Mouse (Mus musculus): ENCODE data around the gene Mbd6. TPM values are rescaled to one million over a fixed set of nuclear protein-coding genes. Genes with fewer than 3 reads are reported as not detected.
"Not testable (repeated sequence)": the region's sequence is repeated elsewhere in the genome, so short reads cannot be mapped to it uniquely, and the experiment has no call there.

Mbd6 gene
- total and polyA plus RNA-seq, 2 experiments from 2014 or later = 4.8 to 9.4 TPM

DNA sequence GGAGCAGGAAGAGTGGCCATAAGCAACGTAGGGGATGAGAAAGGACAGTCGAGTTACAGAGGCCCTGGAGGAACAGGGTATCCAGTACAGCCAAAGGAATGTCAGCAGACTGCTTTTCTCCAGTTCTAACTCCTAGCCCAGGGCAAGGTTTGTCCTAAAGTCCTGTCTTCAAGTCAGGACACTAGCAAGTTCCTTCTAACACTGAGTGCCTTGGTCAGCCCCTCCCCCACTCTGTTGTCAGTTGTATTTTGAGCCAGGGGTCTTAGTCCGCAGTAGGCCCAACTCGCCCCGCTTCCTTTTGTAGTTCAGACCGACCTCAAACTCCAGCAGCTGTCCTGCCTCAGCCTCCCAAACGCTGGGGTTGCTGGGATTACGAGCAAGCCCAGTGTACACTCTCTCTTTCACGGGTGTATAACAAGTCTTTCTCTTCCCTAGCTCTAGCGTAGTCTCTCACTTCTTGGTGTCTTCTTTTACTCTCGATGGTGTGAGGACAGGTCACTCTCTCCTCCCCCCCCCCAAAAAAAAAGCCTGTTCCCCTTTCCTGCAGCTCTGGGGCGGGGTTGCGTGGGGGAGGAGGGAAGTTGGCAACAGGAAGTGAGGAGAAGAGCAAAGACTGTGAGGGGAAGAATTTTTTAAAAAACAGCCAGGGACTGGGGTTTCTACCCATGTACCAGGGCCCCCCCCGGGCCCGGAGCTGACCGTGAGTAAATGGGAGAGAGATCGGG, 34.5 kb upstream of the Mbd6 start:
- no peak for ATAC-seq
- Histone ChIP-seq H3K4me3 (ENCODE audit: low read depth, low read length) (no peak overlapping the region), H3K4me1 (ENCODE audit: insufficient read depth) (no peaks in the 10 kb centered on the region; the same call in 1 of the 2 replicates), H3K27ac (ENCODE audit: low read depth, low read length) (no peak overlapping the region), H3K9me3 (ENCODE audit: low read length) (no peaks in the 10 kb centered on the region), H3K9ac (no peak overlapping the region), H3K27me3 (ENCODE audit: insufficient read depth, low read length) (peaks cover 32% of the 10 kb centered on the region), H3K36me3 (ENCODE audit: insufficient read depth) (no peaks in the 10 kb centered on the region), H3K4me2 (ENCODE audit: low read depth) (no peak overlapping the region)
- no peak for TF ChIP-seq CTCF (IDR thresholded peaks at IDR 0.05; ENCODE audit: low read depth)
- DNase-seq = no peak
- 73% methylated on average over 17 of the region's 17 CpGs for WGBS

DNA sequence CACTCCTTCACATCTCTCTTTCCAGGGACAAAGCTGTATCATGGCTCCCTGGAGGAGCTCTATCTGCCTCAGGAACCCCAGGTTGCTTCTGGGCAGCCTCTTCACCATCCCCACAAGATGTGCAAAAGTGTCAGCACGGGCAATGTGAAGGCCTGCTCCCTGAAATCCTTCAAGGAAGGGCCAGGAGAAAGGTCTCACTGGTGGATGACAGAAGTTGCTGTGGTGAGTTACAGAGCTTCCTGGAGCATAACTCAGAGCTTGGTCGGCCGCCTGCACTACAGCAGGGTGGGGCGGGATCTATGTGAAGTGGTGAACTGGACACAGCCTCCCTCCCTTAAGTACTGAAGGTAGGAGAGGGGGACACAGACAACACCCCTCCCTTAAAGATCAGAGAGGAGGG, 33.9 kb upstream of the Mbd6 start:
- ATAC-seq (no peak), DNase-seq (no peak)
- Histone ChIP-seq H3K9ac (no peak overlapping the region), H3K27me3 (ENCODE audit: insufficient read depth, low read length) (peaks cover 26% of the 10 kb centered on the region), H3K27ac (ENCODE audit: low read depth, low read length) (no peak overlapping the region), H3K4me3 (ENCODE audit: low read depth, low read length) (no peak overlapping the region), H3K36me3 (ENCODE audit: insufficient read depth) (no peaks in the 10 kb centered on the region), H3K9me3 (ENCODE audit: low read length) (no peaks in the 10 kb centered on the region), H3K4me2 (ENCODE audit: low read depth) (no peak overlapping the region), H3K4me1 (ENCODE audit: insufficient read depth) (no peaks in the 10 kb centered on the region; the same call in 1 of the 2 replicates)
- 85% methylated on average over 4 of the region's 4 CpGs for WGBS
- no peak for TF ChIP-seq CTCF (IDR thresholded peaks at IDR 0.05; ENCODE audit: low read depth)

DNA sequence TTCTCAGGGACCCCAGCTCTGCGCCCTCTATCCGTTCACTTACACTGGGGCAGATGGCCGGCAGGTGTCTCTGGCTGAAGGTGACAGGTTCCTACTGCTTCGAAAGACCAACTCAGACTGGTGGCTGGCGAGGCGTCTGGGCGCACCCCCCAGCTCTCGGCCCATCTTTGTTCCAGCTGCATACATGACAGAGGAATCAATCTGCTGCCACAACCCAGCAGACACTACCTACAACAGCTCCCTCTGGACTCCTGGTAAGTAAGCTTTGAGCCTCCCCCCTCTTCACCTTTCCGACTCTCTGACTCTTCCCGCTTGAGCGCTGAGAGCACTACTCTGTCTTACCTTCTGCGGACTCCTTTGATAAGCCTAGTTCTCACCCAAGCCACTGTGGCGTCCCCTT, 33.4 kb upstream of the Mbd6 start:
- Histone ChIP-seq H3K36me3 (ENCODE audit: insufficient read depth) (no peaks in the 10 kb centered on the region), H3K9ac (no peak overlapping the region), H3K4me1 (ENCODE audit: insufficient read depth) (no peaks in the 10 kb centered on the region; the same call in 1 of the 2 replicates), H3K9me3 (ENCODE audit: low read length) (no peaks in the 10 kb centered on the region), H3K4me2 (ENCODE audit: low read depth) (no peak overlapping the region), H3K4me3 (ENCODE audit: low read depth, low read length) (no peak overlapping the region), H3K27ac (ENCODE audit: low read depth, low read length) (no peak overlapping the region), H3K27me3 (ENCODE audit: insufficient read depth, low read length) (peaks cover 21% of the 10 kb centered on the region)
- TF ChIP-seq CTCF (IDR thresholded peaks at IDR 0.05; ENCODE audit: low read depth) = no peak
- 70% methylated on average over 13 of the region's 13 CpGs for WGBS
- DNase-seq = no peak
- ATAC-seq = no peak

DNA sequence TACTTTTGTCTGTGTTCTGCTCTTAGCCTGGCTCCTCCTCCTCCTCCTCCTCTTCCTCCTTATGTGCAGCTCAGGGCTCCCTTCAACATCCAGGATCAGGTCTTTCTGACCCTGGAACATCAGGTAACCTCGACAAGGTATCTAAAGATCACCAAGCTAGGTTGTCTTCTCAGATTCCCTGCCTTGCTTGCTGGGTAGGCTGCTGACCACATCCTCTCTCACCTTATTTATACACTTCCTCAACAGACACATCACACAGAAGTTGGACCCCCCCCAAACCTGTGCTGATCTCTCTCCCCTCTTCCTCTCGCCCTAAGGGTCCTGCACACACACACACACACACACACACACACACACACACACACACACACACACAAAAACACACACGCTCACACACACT, 32.8 kb upstream of the Mbd6 start, which contains the start of gene Arhgap9:
Gene Arhgap9 (plus strand): TSS at position 344 of the 400 bp plus-strand sequence.
- TF ChIP-seq CTCF (IDR thresholded peaks at IDR 0.05; ENCODE audit: low read depth) = no peak
- Histone ChIP-seq H3K4me1 (ENCODE audit: insufficient read depth) (no peaks in the 10 kb centered on the region; the same call in 1 of the 2 replicates), H3K27me3 (ENCODE audit: insufficient read depth, low read length) (peaks cover 21% of the 10 kb centered on the region), H3K9me3 (ENCODE audit: low read length) (no peaks in the 10 kb centered on the region), H3K36me3 (ENCODE audit: insufficient read depth) (no peaks in the 10 kb centered on the region), H3K4me2 (ENCODE audit: low read depth) (no peak within 1 kb of the TSS), H3K4me3 (ENCODE audit: low read depth, low read length) (no peak within 1 kb of the TSS), H3K27ac (ENCODE audit: low read depth, low read length) (no peak within 1 kb of the TSS), H3K9ac (no peak within 1 kb of the TSS)
- no peak for DNase-seq
- WGBS = 82% methylated on average over 3 of the region's 3 CpGs
- no peak for ATAC-seq

DNA sequence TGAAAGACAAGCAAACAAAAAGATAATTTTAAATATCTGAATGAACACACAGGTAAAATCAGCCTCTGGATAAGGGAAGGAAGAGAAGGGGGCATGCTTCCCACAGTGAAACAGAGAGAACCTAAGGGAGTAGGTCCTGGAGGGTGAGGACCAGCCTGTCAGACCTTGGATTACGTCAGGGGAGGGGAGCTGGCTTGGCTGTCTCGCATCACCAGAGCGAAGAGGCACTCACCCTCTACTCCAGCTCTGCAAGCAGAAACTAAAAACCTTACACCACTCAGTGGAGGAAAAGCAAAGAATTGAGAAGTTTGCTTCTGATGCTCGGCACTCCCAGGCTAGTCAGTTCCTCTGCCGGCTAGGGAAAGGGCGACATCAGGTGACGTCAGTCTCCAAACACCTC, 31.2 kb upstream of the Mbd6 start:
- H3K27me3 ChIP-seq (ENCODE audit: insufficient read depth, low read length) = peaks cover 8% of the 10 kb centered on the region; the same call in 1 of the 2 replicates
- no peak for ATAC-seq
- H3K9ac ChIP-seq = no peak overlapping the region
- no peaks in the 10 kb centered on the region for H3K36me3 ChIP-seq (ENCODE audit: insufficient read depth)
- H3K4me2 ChIP-seq (ENCODE audit: low read depth) = no peak overlapping the region
- H3K4me3 ChIP-seq (ENCODE audit: low read depth, low read length) = no peak overlapping the region
- WGBS = 79% methylated on average over 7 of the region's 7 CpGs
- H3K4me1 ChIP-seq (ENCODE audit: insufficient read depth) = no peaks in the 10 kb centered on the region
- TF ChIP-seq CTCF (IDR thresholded peaks at IDR 0.05; ENCODE audit: low read depth) = no peak
- no peak overlapping the region for H3K27ac ChIP-seq (ENCODE audit: low read depth, low read length)
- H3K9me3 ChIP-seq (ENCODE audit: low read length) = no peaks in the 10 kb centered on the region
- no peak for DNase-seq

DNA sequence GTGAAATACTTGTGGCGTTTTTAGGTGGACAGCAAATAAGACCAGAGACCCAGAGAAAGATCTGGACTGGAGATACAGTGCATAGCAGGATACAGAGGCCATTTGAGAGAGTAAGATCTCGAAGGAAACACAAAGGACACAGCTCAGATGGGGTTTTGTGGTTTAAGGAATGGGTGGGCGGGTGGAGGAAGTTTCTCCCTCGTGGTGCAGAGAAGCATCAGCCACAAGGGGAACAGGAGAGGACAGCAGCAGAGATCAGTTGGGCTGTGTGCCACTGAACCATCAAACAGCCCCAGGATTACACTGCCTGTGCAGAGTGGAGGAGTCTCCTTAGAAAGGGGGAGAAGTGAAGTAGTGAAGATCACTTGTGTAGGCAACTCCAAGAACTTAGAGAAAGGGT, 29.2 kb upstream of the Mbd6 start:
- Histone ChIP-seq H3K27me3 (ENCODE audit: insufficient read depth, low read length) (no peaks in the 10 kb centered on the region), H3K4me3 (ENCODE audit: low read depth, low read length) (no peak overlapping the region), H3K9me3 (ENCODE audit: low read length) (no peaks in the 10 kb centered on the region), H3K4me2 (ENCODE audit: low read depth) (no peak overlapping the region), H3K4me1 (ENCODE audit: insufficient read depth) (no peaks in the 10 kb centered on the region), H3K9ac (no peak overlapping the region), H3K27ac (ENCODE audit: low read depth, low read length) (no peak overlapping the region), H3K36me3 (ENCODE audit: insufficient read depth) (no peaks in the 10 kb centered on the region)
- WGBS = 44% methylated on average over 4 of the region's 4 CpGs
- ATAC-seq (no peak), DNase-seq (no peak)
- no peak for TF ChIP-seq CTCF (IDR thresholded peaks at IDR 0.05; ENCODE audit: low read depth)

DNA sequence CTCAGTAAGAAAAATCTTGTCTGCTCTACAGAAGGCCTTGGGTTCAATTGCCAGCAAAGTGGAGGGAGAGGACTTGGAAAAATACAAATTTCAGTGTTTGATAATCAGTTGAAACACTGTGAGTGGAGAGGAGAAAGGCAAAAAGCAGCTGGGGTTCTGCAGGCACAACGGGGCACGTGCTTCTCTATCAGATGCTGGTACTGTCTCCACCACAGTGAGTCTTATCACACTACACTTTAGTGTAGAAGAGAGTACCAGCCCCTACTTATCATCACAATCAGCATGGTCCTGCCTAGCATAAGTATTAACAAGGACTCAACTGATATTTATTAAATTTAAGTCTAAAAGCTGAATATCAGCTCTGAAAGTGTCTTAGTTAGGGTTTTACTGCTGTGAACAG, 28.5 kb upstream of the Mbd6 start:
- no peak for TF ChIP-seq CTCF (IDR thresholded peaks at IDR 0.05; ENCODE audit: low read depth)
- H3K4me3 ChIP-seq (ENCODE audit: low read depth, low read length) = no peak overlapping the region
- H3K9ac ChIP-seq = no peak overlapping the region
- H3K36me3 ChIP-seq (ENCODE audit: insufficient read depth) = no peaks in the 10 kb centered on the region
- DNase-seq (no peak), ATAC-seq (no peak)
- no peak overlapping the region for H3K4me2 ChIP-seq (ENCODE audit: low read depth)
- no peaks in the 10 kb centered on the region for H3K9me3 ChIP-seq (ENCODE audit: low read length)
- 71% methylated on average over 2 of the region's 2 CpGs for WGBS
- H3K4me1 ChIP-seq (ENCODE audit: insufficient read depth) = no peaks in the 10 kb centered on the region; the same call in 1 of the 2 replicates
- H3K27me3 ChIP-seq (ENCODE audit: insufficient read depth, low read length) = no peaks in the 10 kb centered on the region
- H3K27ac ChIP-seq (ENCODE audit: low read depth, low read length) = no peak overlapping the region

DNA sequence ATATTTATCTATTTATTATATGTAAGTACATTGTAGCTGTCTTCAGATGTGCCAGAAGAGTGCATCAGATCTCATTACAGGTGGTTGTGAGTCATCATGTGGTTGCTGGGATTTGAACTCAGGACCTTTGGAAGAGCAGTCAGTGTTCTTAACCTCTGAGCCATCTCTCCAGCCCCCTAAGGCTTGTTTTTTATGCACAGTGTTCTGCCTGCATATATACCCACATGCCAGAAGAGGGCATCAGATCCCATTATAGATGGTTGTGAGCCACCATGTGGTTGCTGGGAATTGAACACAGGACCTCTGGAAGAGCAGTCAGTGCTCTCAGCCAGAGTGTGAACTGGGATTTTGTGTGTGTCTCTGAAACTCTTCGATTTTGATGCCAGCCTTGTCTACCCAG, 26.1 kb upstream of the Mbd6 start:
- not testable (repeated sequence) for H3K9me3 ChIP-seq (ENCODE audit: low read length); DNase-seq; H3K36me3 ChIP-seq (ENCODE audit: insufficient read depth); ATAC-seq; H3K4me2 ChIP-seq (ENCODE audit: low read depth); H3K27me3 ChIP-seq (ENCODE audit: insufficient read depth, low read length); H3K4me3 ChIP-seq (ENCODE audit: low read depth, low read length); H3K27ac ChIP-seq (ENCODE audit: low read depth, low read length); H3K9ac ChIP-seq; H3K4me1 ChIP-seq (ENCODE audit: insufficient read depth)
- 68% methylated on average over 1 of the region's 1 CpGs for WGBS

DNA sequence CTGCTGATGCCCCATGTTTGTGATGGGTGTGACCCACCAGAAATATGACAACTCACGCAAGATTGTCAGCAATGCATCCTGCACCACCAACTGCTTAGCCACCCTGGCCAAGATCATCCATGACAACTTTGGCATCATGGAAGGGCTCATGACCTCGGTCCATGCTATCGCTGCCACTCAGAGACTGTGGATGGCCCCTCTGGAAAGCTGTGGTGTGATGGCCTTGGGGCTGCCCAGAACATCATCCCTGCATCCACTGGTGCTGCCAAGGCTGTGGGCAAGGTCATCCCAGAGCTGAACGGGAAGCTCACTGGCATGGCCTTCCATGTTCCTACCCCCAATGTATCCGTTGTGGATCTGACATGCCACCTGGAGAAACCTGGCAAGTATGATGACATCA, 24.7 kb upstream of the Mbd6 start:
- not testable (repeated sequence) for H3K9me3 ChIP-seq (ENCODE audit: low read length); H3K9ac ChIP-seq; H3K27me3 ChIP-seq (ENCODE audit: insufficient read depth, low read length); H3K4me3 ChIP-seq (ENCODE audit: low read depth, low read length); H3K36me3 ChIP-seq (ENCODE audit: insufficient read depth); ATAC-seq; H3K4me1 ChIP-seq (ENCODE audit: insufficient read depth); H3K27ac ChIP-seq (ENCODE audit: low read depth, low read length); H3K4me2 ChIP-seq (ENCODE audit: low read depth); DNase-seq
- WGBS = 93% methylated on average over 5 of the region's 5 CpGs

All from forebrain, postnatal 0 days (tissue).